Mouse (Mus musculus) neural tube, embryonic 14.5 days (tissue): Measurements from ENCODE around the gene Atf6b. TPM values are rescaled to one million over a fixed set of nuclear protein-coding genes. Genes with fewer than 3 reads are reported as not detected.

Experiments used
- ATAC-seq: fragments of 200-750 bp; cut with Nextera tagmentation; 2 replicates; pipeline ENCODE4 v1.8.0; 2017; ENCODE audit warnings: low read depth, mild to moderate bottlenecking, moderate TSS enrichment, moderate library complexity
- H3K27ac ChIP-seq: fragments of 300-500 bp; sonication (generic); 2 replicates; pipeline ENCODE4 v1.5.1; 2014; ENCODE audit warnings: low read depth, mild to moderate bottlenecking, control low read depth, low read length, moderate library complexity, mixed read lengths
- H3K27me3 ChIP-seq: fragments of 300-500 bp; sonication (generic); 2 replicates; pipeline ENCODE4 v1.6.1; 2014; ENCODE audit warnings: low read length; ENCODE audit not compliant: control insufficient read depth, insufficient read depth
- H3K36me3 ChIP-seq: fragments of 300-500 bp; sonication (generic); 2 replicates; pipeline ENCODE4 v1.6.1; 2014; ENCODE audit warnings: low read length, mixed read lengths; ENCODE audit not compliant: control insufficient read depth, insufficient read depth
- H3K4me1 ChIP-seq: fragments of 300-500 bp; sonication (generic); 2 replicates; pipeline ENCODE4 v1.6.1; 2014; ENCODE audit warnings: low read length; ENCODE audit not compliant: control insufficient read depth, insufficient read depth
- H3K4me2 ChIP-seq: fragments of 300-500 bp; sonication (generic); 2 replicates; pipeline ENCODE4 v1.6.1; 2014; ENCODE audit warnings: mild to moderate bottlenecking, low read depth, low read length, control low read depth
- H3K4me3 ChIP-seq: fragments of 300-500 bp; sonication (generic); 2 replicates; pipeline ENCODE4 v1.5.1; 2014; ENCODE audit warnings: low read depth, low read length, control low read depth, mixed read lengths
- H3K9ac ChIP-seq: fragments of 300-500 bp; sonication (generic); replicated peaks from 2 replicates; pipeline ENCODE4 v1.6.1; 2014; ENCODE audit warnings: low read depth, mild to moderate bottlenecking, control low read depth, low read length, mixed read lengths
- H3K9me3 ChIP-seq: fragments of 300-500 bp; sonication (generic); 2 replicates; pipeline ENCODE4 v1.6.1; 2016; ENCODE audit warnings: low read length; ENCODE audit not compliant: control insufficient read depth
- WGBS: fragments of 180-500 bp; shearing (Covaris S2); extraction: QIAGEN DNeasy Blood & Tissue Kit; methylation state at CpG from one replicate; pipeline ENCODE4 v1.1.7; 2014; 5-methylcytosine and 5-hydroxymethylcytosine counted together
- polyA plus RNA-seq: library from polyadenylated mRNA; unstranded; fragments of >200 nt; fragmentation: Nextera tagmentation; extraction: Ambion mirVana; gene quantifications from 2 replicates; pipeline ENCODE4 v1.2.1, GENCODE M21; 2014

The Atf6b gene
- polyA plus RNA-seq, 1 experiment from 2014 or later = 71.8 TPM

- no peak for ATAC-seq
- Histone ChIP-seq H3K27me3 (peaks cover 31% of the 10 kb centered on the region), H3K4me2 (peak within 1 kb of the TSS; percentile 54), H3K9ac (peak within 1 kb of the TSS; percentile 41), H3K36me3 (no peaks in the 10 kb centered on the region), H3K4me3 (peak within 1 kb of the TSS; percentile 26), H3K27ac (no peak within 1 kb of the TSS), H3K9me3 (no peaks in the 10 kb centered on the region), H3K4me1 (peaks cover 8% of the 10 kb centered on the region; the same call in 1 of the 2 replicates)
- WGBS = 72% methylated on average over 7 of the region's 7 CpGs
These were observed 23.3 kb downstream of the Atf6b start, which contains the start of gene Tnxb for GRCm38 (mm10) chr17:34670235-34670634. Gene Tnxb (plus strand): TSS chr17:34670535.

- Histone ChIP-seq H3K4me1 (peaks cover 8% of the 10 kb centered on the region; the same call in 1 of the 2 replicates), H3K9me3 (no peaks in the 10 kb centered on the region), H3K4me2 (peak overlapping the region; percentile 54), H3K27me3 (peaks cover 31% of the 10 kb centered on the region), H3K9ac (peak overlapping the region; percentile 41), H3K36me3 (no peaks in the 10 kb centered on the region), H3K27ac (no peak overlapping the region), H3K4me3 (peak overlapping the region; percentile 26)
- WGBS = 10% methylated on average over 89 of the region's 93 CpGs
- peak; percentile 63 for ATAC-seq
These were observed 24.5 kb downstream of the Atf6b start for GRCm38 (mm10) chr17:34671151-34672066.

- 0 out of 2 replicates have a peak, but pooled peaks have one; percentile 16 for ATAC-seq
- Histone ChIP-seq H3K9ac (peak overlapping the region; percentile 41), H3K27ac (no peak overlapping the region), H3K4me1 (peaks cover 8% of the 10 kb centered on the region; the same call in 1 of the 2 replicates), H3K27me3 (peaks cover 31% of the 10 kb centered on the region), H3K4me3 (peak overlapping the region; percentile 26), H3K36me3 (no peaks in the 10 kb centered on the region), H3K4me2 (peak overlapping the region; percentile 54), H3K9me3 (no peaks in the 10 kb centered on the region)
- 30% methylated on average over 49 of the region's 49 CpGs for WGBS
These were observed 25.4 kb downstream of the Atf6b start for GRCm38 (mm10) chr17:34672246-34672792.

- 88% methylated on average over 7 of the region's 7 CpGs for WGBS
- Histone ChIP-seq H3K27ac (no peak overlapping the region), H3K9me3 (no peaks in the 10 kb centered on the region), H3K27me3 (peaks cover 31% of the 10 kb centered on the region), H3K4me3 (no peak overlapping the region), H3K4me1 (peaks cover 8% of the 10 kb centered on the region; the same call in 1 of the 2 replicates), H3K36me3 (no peaks in the 10 kb centered on the region), H3K4me2 (no peak overlapping the region), H3K9ac (no peak overlapping the region)
- no peak for ATAC-seq
These were observed 26.2 kb downstream of the Atf6b start for GRCm38 (mm10) chr17:34673139-34673538.

- no peaks in the 10 kb centered on the region for H3K9me3 ChIP-seq
- H3K4me3 ChIP-seq = no peak overlapping the region
- H3K9ac ChIP-seq = no peak overlapping the region
- no peaks in the 10 kb centered on the region for H3K36me3 ChIP-seq
- no peak overlapping the region for H3K27ac ChIP-seq
- no peak for ATAC-seq
- no peak overlapping the region for H3K4me2 ChIP-seq
- peaks cover 31% of the 10 kb centered on the region for H3K27me3 ChIP-seq
- H3K4me1 ChIP-seq = peaks cover 8% of the 10 kb centered on the region; the same call in 1 of the 2 replicates
- 69% methylated on average over 11 of the region's 11 CpGs for WGBS
These were observed 27.7 kb downstream of the Atf6b start for GRCm38 (mm10) chr17:34674524-34675204.

GRCm38 (mm10) chr17:34675205-34676092, 28.5 kb downstream of the Atf6b start:
- Histone ChIP-seq H3K9ac (no peak overlapping the region), H3K27ac (no peak overlapping the region), H3K4me2 (no peak overlapping the region), H3K36me3 (no peaks in the 10 kb centered on the region), H3K4me1 (peaks cover 8% of the 10 kb centered on the region; the same call in 1 of the 2 replicates), H3K27me3 (peaks cover 31% of the 10 kb centered on the region), H3K4me3 (no peak overlapping the region), H3K9me3 (no peaks in the 10 kb centered on the region)
- 77% methylated on average over 13 of the region's 13 CpGs for WGBS
- no peak for ATAC-seq

- H3K9ac ChIP-seq = no peak overlapping the region
- ATAC-seq = no peak
- H3K36me3 ChIP-seq = no peaks in the 10 kb centered on the region
- H3K4me3 ChIP-seq = no peak overlapping the region
- 85% methylated on average over 6 of the region's 6 CpGs for WGBS
- peaks cover 25% of the 10 kb centered on the region for H3K27me3 ChIP-seq
- no peak overlapping the region for H3K4me2 ChIP-seq
- H3K27ac ChIP-seq = no peak overlapping the region
- no peaks in the 10 kb centered on the region for H3K9me3 ChIP-seq
- H3K4me1 ChIP-seq = peaks cover 8% of the 10 kb centered on the region; the same call in 1 of the 2 replicates
These were observed 29.1 kb downstream of the Atf6b start for GRCm38 (mm10) chr17:34676093-34676460.

- H3K9ac ChIP-seq = no peak overlapping the region
- 72% methylated on average over 12 of the region's 12 CpGs for WGBS
- ATAC-seq = no peak
- H3K27ac ChIP-seq = no peak overlapping the region
- H3K36me3 ChIP-seq = no peaks in the 10 kb centered on the region
- no peak overlapping the region for H3K4me3 ChIP-seq
- no peak overlapping the region for H3K4me2 ChIP-seq
- no peaks in the 10 kb centered on the region for H3K9me3 ChIP-seq
- peaks cover 3% of the 10 kb centered on the region; the same call in 1 of the 2 replicates for H3K4me1 ChIP-seq
- peaks cover 19% of the 10 kb centered on the region for H3K27me3 ChIP-seq
These were observed 29.7 kb downstream of the Atf6b start for GRCm38 (mm10) chr17:34676671-34677070.
